Mouse (Mus musculus) C2C12 (cell line): ENCODE measurements around the gene Ttc9.

ENCODE experiments used
- CTCF ChIP-seq: IDR thresholded peaks from one replicate; pipeline ENCODE4 v1.5.1; 2011; ENCODE audit not compliant: control insufficient read depth, insufficient read depth, insufficient read length
- MYOG ChIP-seq: IDR thresholded peaks from one replicate; pipeline ENCODE4 v1.6.1; 2011; ENCODE audit not compliant: control insufficient read depth, insufficient read length; ENCODE audit errors: extremely low read depth
- USF1 ChIP-seq: IDR thresholded peaks from one replicate; pipeline ENCODE4 v1.6.1; 2011; ENCODE audit warnings: low read depth, mild to moderate bottlenecking, control low read depth, moderate library complexity

GRCm38 (mm10) chr12:81630520-81630914 is 532 bp upstream of the Ttc9 start:
- TF ChIP-seq CTCF (no peak), MYOG (no peak), USF1 (no peak)
